Mouse (Mus musculus) Patski (cell line): ENCODE measurements around the gene Cttnbp2. TPM values are rescaled to one million over a fixed set of nuclear protein-coding genes. Genes with fewer than 3 reads are reported as not detected.

Experiments used
- ATAC-seq: fragments of 100-300 bp; one replicate; pipeline ENCODE4 v1.8.0; 2021
- CTCF ChIA-PET: fragments of 350-600 bp; sonication (Branson Sonifier 250); formaldehyde crosslinking; loops from one replicate; lab custom pipeline; 2022; ENCODE audit warnings: inconsistent platforms; lab: Charles Lee
- POLR2A ChIA-PET: fragments of 350-600 bp; sonication (Branson Sonifier 250); formaldehyde crosslinking; loops from one replicate; lab custom pipeline; 2022; ENCODE audit warnings: antibody characterized with exemption, inconsistent platforms; lab: Charles Lee
- DNase-seq: peaks from one replicate; pipeline ENCODE4 v3.0.0-alpha.2; 2011; ENCODE audit warnings: low read depth, low spot score
- H3K27me3 ChIP-seq: fragments of 371-371 bp; one replicate; pipeline ENCODE4 v1.5.1; 2021
- CTCF ChIP-seq: fragments of 100-300 bp; IDR thresholded peaks from one replicate; pipeline ENCODE4 v1.5.1; 2021
- in situ Hi-C: fragments of 300-500 bp; cut with MboI; formaldehyde crosslinking; loops from 3 replicates; pipeline ENCODE4 v1.11.1; 2018; ENCODE audit warnings: low pct_unique_long_range_greater_than_20kb, mixed read lengths
- polyA plus RNA-seq: library from polyadenylated mRNA; unstranded; gene quantifications from one replicate; pipeline ENCODE4 v1.2.3, GENCODE M21; 2021

Cttnbp2 gene
- polyA plus RNA-seq, 1 experiment from 2014 or later: 0.47 TPM

- in situ Hi-C loops: loop anchor here (5.0 to 25.0 kb wide), 3 partner anchors 241 to 686 kb away; partner anchors contain the start of gene St7
- ChIA-PET CTCF (interaction anchor here (0.7 to 2.0 kb wide), 8 partner anchors 9 to 287 kb away, joined by 3 to 8 read pairs (median 4); no protein-coding TSS in a partner anchor), POLR2A (no interaction called here)
- no peak for DNase-seq
- no peaks in the 10 kb centered on the region for H3K27me3 ChIP-seq
- TF ChIP-seq CTCF: no peak
- ATAC-seq: no peak
Measured at GRCm38 (mm10) chr6:18373652-18374051, 141.0 kb downstream of the Cttnbp2 start.

GRCm38 (mm10) chr6:18372447-18373228 lies 142.0 kb downstream of the Cttnbp2 start:
- peak; percentile 95 for TF ChIP-seq CTCF
- ChIA-PET POLR2A (interaction anchor here (0.5 to 0.6 kb wide), 2 partner anchors 40 to 666 kb away, joined by 3 to 4 read pairs; no protein-coding TSS in a partner anchor), CTCF (interaction anchor here (0.8 to 2.0 kb wide), 12 partner anchors 9 to 293 kb away, joined by 3 to 8 read pairs (median 4); no protein-coding TSS in a partner anchor)
- ATAC-seq (peak; percentile 89), DNase-seq (peak; percentile 27)
- in situ Hi-C loops: loop anchor here (5.0 to 25.0 kb wide), 3 partner anchors 240 to 685 kb away; partner anchors contain the start of gene St7
- no peaks in the 10 kb centered on the region for H3K27me3 ChIP-seq

- CTCF ChIA-PET: interaction anchor here (0.7 to 1.5 kb wide), 2 partner anchors 127 to 540 kb away, joined by 3 read pairs; no protein-coding TSS in a partner anchor
- POLR2A ChIA-PET: interaction anchor here (0.6 kb wide), 1 partner anchor 38 kb away, joined by 5 read pairs; no protein-coding TSS in a partner anchor
- ATAC-seq (peak; percentile 80), DNase-seq (peak; percentile 25)
- H3K27me3 ChIP-seq: no peaks in the 10 kb centered on the region
- in situ Hi-C loops: loop anchor here (5.0 to 25.0 kb wide), 3 partner anchors 237 to 682 kb away; partner anchors contain the start of gene St7
- TF ChIP-seq CTCF: no peak
Measured at GRCm38 (mm10) chr6:18369723-18370122, 144.9 kb downstream of the Cttnbp2 start.

- in situ Hi-C loops: loop anchor here (25.0 kb wide), 1 partner anchor 682 kb away; the partner anchor contains the start of gene St7
- TF ChIP-seq CTCF: no peak
- no peaks in the 10 kb centered on the region for H3K27me3 ChIP-seq
- ChIA-PET POLR2A (interaction anchor here (0.6 kb wide), 1 partner anchor 37 kb away, joined by 5 read pairs; no protein-coding TSS in a partner anchor), CTCF (interaction anchor here (0.7 to 1.5 kb wide), 2 partner anchors 127 to 540 kb away, joined by 3 read pairs; no protein-coding TSS in a partner anchor)
- no peak for ATAC-seq
- DNase-seq: no peak
Measured at GRCm38 (mm10) chr6:18369054-18369453, 145.6 kb downstream of the Cttnbp2 start.

GRCm38 (mm10) chr6:18362232-18362631 lies 152.4 kb downstream of the Cttnbp2 start:
- no peak for TF ChIP-seq CTCF
- no peak for ATAC-seq
- POLR2A ChIA-PET: interaction anchor here (0.6 kb wide), 1 partner anchor 1293 kb away, joined by 3 read pairs; no protein-coding TSS in a partner anchor
- no peak for DNase-seq
- in situ Hi-C loops: loop anchor here (25.0 kb wide), 1 partner anchor 675 kb away; the partner anchor contains the start of gene St7
- CTCF ChIA-PET: interaction anchor here (0.6 kb wide), 1 partner anchor 47 kb away, joined by 3 read pairs; no protein-coding TSS in a partner anchor
- no peaks in the 10 kb centered on the region for H3K27me3 ChIP-seq

- ChIA-PET CTCF (no interaction called here), POLR2A (no interaction called here)
- TF ChIP-seq CTCF: peak; percentile 51
- no peak for ATAC-seq
- H3K27me3 ChIP-seq: no peaks in the 10 kb centered on the region
- DNase-seq: no peak
- in situ Hi-C loops: loop anchor here (25.0 kb wide), 1 partner anchor 674 kb away; the partner anchor contains the start of gene St7
Measured at GRCm38 (mm10) chr6:18360955-18361354, 153.7 kb downstream of the Cttnbp2 start.

- ChIA-PET POLR2A (no interaction called here), CTCF (no interaction called here)
- H3K27me3 ChIP-seq: no peaks in the 10 kb centered on the region
- DNase-seq: no peak
- in situ Hi-C loops: loop anchor here (25.0 kb wide), 1 partner anchor 673 kb away; the partner anchor contains the start of gene St7
- no peak for TF ChIP-seq CTCF
- ATAC-seq: no peak
Measured at GRCm38 (mm10) chr6:18360154-18360553, 154.5 kb downstream of the Cttnbp2 start.

- H3K27me3 ChIP-seq: no peaks in the 10 kb centered on the region
- ATAC-seq: no peak
- ChIA-PET POLR2A (no interaction called here), CTCF (no interaction called here)
- TF ChIP-seq CTCF: no peak
- DNase-seq: no peak
- in situ Hi-C loops: no loop called here
Measured at GRCm38 (mm10) chr6:18349153-18349858, 165.3 kb downstream of the Cttnbp2 start.

GRCm38 (mm10) chr6:18344272-18344671 lies 170.4 kb downstream of the Cttnbp2 start:
- ATAC-seq (no peak), DNase-seq (no peak)
- ChIA-PET POLR2A (interaction anchor here (0.6 kb wide), 1 partner anchor 80 kb away, joined by 3 read pairs; no protein-coding TSS in a partner anchor), CTCF (no interaction called here)
- TF ChIP-seq CTCF: no peak
- no peaks in the 10 kb centered on the region for H3K27me3 ChIP-seq
- in situ Hi-C loops: no loop called here

- POLR2A ChIA-PET: no interaction called here
- ATAC-seq (no peak), DNase-seq (no peak)
Measured at GRCm38 (mm10) chr6:18338307-18338706, 176.3 kb downstream of the Cttnbp2 start.

More at GRCm38 (mm10) chr6:18338307-18338706, 176.3 kb downstream of the Cttnbp2 start:
- in situ Hi-C loops: no loop called here
- H3K27me3 ChIP-seq: no peaks in the 10 kb centered on the region
- no peak for TF ChIP-seq CTCF
- CTCF ChIA-PET: interaction anchor here (1.5 kb wide), 1 partner anchor 9 kb away, joined by 6 read pairs; no protein-coding TSS in a partner anchor
